Mouse (Mus musculus) liver, embryonic 14.5 days (tissue): ENCODE measurements around the gene Capn7.

Experiments used
- CTCF ChIP-seq: IDR thresholded peaks from 2 replicates; pipeline ENCODE4 v1.5.1; 2016; ENCODE audit warnings: antibody characterized with exemption, low read depth, control low read depth
- EP300 ChIP-seq: IDR thresholded peaks from 2 replicates; pipeline ENCODE4 v1.6.1; 2016; ENCODE audit warnings: antibody characterized with exemption, low read depth

DNA sequence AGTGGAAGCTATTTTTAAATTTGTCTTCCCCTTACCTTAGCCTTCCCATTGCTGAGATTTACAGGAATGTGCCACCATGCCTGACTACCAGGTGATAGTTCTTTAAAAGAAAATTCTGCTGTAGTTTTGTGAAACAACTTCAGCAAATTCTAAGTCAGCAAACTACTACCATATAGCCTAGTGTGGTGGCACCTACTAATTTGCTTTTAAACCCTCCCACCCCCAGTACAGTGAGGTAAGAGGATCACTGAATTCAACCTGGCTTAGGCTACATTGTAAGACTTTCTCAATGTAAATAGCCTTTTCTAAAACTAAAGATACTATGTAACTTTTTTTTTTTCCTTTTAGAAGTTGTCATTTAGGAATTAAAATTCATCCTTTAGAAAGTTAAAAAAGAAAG, 1.5 kb downstream of the Capn7 start:
- TF ChIP-seq EP300, result no peak
- no peak for TF ChIP-seq CTCF
